Mouse (Mus musculus) neutrophil, adult 5-6 weeks (primary cell): Measurements from ENCODE around the gene Mapk13. TPM values are rescaled to one million over a fixed set of nuclear protein-coding genes. Genes with fewer than 3 reads are reported as not detected.

Experiments
- total RNA-seq: library from RNA; stranded (forward); fragments of 200-1000 nt; gene quantifications from 2 replicates; pipeline ENCODE4 v1.2.3, GENCODE M21; 2017

Gene Mapk13
- total RNA-seq, 1 experiment from 2014 or later, result 21.1 TPM

Other genes starting within 250 kb of the Mapk13 start
- 0.61 TPM in 1 of 2 replicates, not detected in the other for gene Armc12, start 238.5 kb upstream of the Mapk13 start, total RNA-seq
- not detected in 2 replicates for gene Clpsl2, start 219.9 kb upstream of the Mapk13 start, total RNA-seq
- not detected in 2 replicates for gene Clps, start 208.5 kb upstream of the Mapk13 start, total RNA-seq
- gene Lhfpl5, start 193.7 kb upstream of the Mapk13 start, total RNA-seq, result not detected in 2 replicates
- gene Srpk1, start 146.6 kb upstream of the Mapk13 start, total RNA-seq, result 80.9 and 102 TPM in 2 replicates
- gene Slc26a8, start 79.1 kb upstream of the Mapk13 start, total RNA-seq, result 2.0 and 2.8 TPM in 2 replicates
- 197 and 202 TPM in 2 replicates for gene Mapk14, start 78.0 kb upstream of the Mapk13 start, total RNA-seq
- gene AC170998.1, start 43.2 kb upstream of the Mapk13 start, total RNA-seq, result 18.3 and 18.7 TPM in 2 replicates
- gene Brpf3, start 31.8 kb downstream of the Mapk13 start, total RNA-seq, result 14.2 and 20.8 TPM in 2 replicates
- gene Pnpla1, start 89.1 kb downstream of the Mapk13 start, total RNA-seq, result 0.25 TPM in 1 of 2 replicates, not detected in the other
- gene 4930539E08Rik, start 146.0 kb downstream of the Mapk13 start, total RNA-seq, result 0.12 and 0.23 TPM in 2 replicates
- gene Pxt1, start 174.5 kb downstream of the Mapk13 start, total RNA-seq, result not detected in 2 replicates
- gene Kctd20, start 182.7 kb downstream of the Mapk13 start, total RNA-seq, result 117 and 123 TPM in 2 replicates
- 394 and 412 TPM in 2 replicates for gene Stk38, start 238.7 kb downstream of the Mapk13 start, total RNA-seq